Mouse (Mus musculus): Measurements from ENCODE around the gene Apoe. TPM values are rescaled to one million over a fixed set of nuclear protein-coding genes. Genes with fewer than 3 reads are reported as not detected.

Gene Apoe
- polyA plus RNA-seq, 1 experiment from 2014 or later: 168 TPM

DNA sequence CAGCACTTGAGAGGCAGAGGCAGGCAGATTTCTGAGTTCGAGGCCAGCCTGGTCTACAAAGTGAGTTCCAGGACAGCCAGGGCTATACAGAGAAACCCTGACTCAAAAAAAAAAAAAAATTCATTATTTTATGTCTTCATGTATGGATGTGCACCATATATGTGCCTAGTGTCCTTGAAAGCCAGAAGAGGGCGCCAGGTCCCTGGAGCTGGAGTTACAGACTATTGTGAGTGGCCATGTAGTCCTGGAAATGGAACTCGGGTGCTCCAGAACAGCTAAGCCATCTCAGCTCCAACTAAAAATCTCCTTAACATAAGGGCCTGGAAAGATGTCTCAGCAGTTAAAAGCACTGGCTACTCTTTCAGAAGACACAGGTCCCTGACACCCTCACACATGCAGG lies 32.2 kb downstream of the Apoe start:
- H3K27ac ChIP-seq (replicated peaks): no peak overlapping the region
- WGBS: 70% methylated on average over 3 of the region's 3 CpGs

DNA sequence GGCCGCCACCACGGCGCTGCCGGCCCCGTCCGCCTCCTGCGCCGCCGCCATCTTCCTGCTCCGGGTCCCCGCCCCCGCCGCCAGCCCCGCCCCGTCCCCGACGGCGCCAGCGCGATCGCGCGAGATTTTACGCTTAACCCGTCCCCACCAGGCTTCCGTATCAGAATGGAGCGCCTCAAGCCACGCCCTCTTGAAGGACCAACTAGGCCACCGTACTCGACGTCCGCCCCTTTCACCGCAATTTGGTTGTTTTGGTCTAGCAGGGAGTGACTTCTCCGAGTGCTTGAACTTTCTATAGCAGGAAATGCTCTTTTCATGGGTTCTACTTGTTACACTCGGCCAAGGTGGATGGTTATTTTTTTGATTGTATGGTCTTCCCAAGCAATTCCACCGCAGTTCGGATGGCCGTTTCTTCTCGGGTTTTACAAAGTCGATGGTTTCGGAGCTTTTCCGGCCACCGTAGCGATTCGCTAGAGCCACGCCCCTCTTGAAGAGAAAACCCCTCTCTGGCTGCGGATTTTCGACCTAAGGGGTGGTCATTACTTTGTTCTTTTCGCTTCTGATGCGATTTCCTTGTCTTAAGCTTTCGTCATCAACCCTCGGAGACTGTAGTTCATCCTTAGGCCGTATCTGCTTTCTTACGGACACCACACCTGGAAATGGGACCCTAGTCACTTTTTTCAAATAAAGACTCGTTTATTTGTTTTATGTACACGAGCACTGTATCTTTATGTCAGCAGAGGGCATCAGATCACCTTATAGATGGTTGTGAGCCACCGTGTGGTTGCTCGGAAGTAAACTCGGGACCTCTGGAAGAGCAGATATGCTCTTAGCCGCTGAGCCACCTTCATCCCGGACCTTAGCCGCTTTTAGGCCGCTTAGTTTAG lies 33.8 kb downstream of the Apoe start, which contains the start of gene Clptm1:
Gene Clptm1, minus strand, starts transcription at position 79 of the 887 bp plus-strand sequence.
- Histone ChIP-seq H3K36me3 (replicated peaks) (peaks cover 29% of the 10 kb centered on the region), H3K27me3 (replicated peaks; ENCODE audit: low read depth, poor library complexity, severe bottlenecking) (no peaks in the 10 kb centered on the region), H3K4me3 (peak within 1 kb of the TSS; percentile 93), H3K27ac (replicated peaks) (peak within 1 kb of the TSS; percentile 92), H3K4me1 (peaks cover 27% of the 10 kb centered on the region), H3K9me3 (no peaks in the 10 kb centered on the region)
- DNase-seq (ENCODE audit: low spot score): peak; percentile 99
- WGBS: under 1% methylated on average over 63 of the region's 63 CpGs

More for the DNA sequence above, 32.2 kb downstream of the Apoe start:
- H3K4me1 ChIP-seq: peaks cover 27% of the 10 kb centered on the region
- H3K9me3 ChIP-seq: no peaks in the 10 kb centered on the region
- no peak for DNase-seq (ENCODE audit: low spot score)
- no peaks in the 10 kb centered on the region for H3K27me3 ChIP-seq (replicated peaks; ENCODE audit: low read depth, poor library complexity, severe bottlenecking)
- H3K4me3 ChIP-seq: no peak overlapping the region
- H3K36me3 ChIP-seq (replicated peaks): peaks cover 13% of the 10 kb centered on the region

DNA sequence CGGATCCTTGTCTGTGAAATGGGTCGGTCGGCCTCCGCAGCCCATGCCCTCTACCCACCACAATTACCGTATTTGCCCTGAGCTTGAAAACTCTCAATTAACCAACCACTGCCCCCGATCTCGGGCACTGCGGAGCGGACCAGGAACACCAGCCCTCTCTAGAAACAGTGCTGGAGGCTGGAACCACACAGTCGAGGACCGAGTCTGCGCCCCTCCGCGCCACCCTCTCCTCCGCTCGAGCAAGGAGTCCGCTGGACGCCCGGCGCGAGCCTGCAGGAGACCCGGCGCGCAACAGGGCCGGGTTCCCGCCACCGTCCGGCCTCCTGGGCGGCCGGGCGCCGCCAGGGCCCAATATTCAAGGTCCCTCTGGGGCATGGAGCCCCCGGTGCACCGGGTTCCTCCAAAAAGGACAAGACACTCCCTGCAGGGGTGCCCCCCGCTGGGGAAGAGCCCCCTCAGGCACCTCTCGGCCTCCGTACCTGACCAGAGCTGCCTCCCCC lies 34.5 kb downstream of the Apoe start:
- peak overlapping the region; percentile 92 for H3K27ac ChIP-seq (replicated peaks)
- under 1% methylated on average over 37 of the region's 37 CpGs for WGBS
- DNase-seq (ENCODE audit: low spot score): no peak

DNA sequence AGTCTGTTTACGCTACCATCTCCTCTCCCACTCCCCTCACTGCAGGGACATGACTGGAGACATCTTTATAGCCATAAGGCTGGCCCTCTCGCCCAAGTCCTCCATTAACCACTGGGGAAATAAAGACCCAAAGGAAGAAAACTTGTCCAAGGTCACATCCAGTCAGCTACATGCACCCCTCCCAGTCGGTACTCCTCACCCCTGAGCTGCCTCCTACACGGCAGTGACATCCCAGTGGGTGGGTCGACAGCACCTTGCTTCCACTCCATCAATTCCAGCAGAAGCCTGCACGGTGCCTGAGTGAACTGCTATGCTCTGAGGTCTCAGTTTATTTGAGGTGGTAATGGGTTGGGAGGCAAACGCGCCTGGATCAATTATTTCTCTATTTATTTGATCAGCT lies 35.0 kb downstream of the Apoe start:
- peak overlapping the region; percentile 92 for H3K27ac ChIP-seq (replicated peaks)
- 17% methylated on average over 8 of the region's 8 CpGs for WGBS

More for the DNA sequence above, 34.5 kb downstream of the Apoe start:
- no peaks in the 10 kb centered on the region for H3K9me3 ChIP-seq
- H3K4me1 ChIP-seq: peaks cover 24% of the 10 kb centered on the region
- H3K4me3 ChIP-seq: peak overlapping the region; percentile 93
- H3K27me3 ChIP-seq (replicated peaks; ENCODE audit: low read depth, poor library complexity, severe bottlenecking): no peaks in the 10 kb centered on the region
- H3K36me3 ChIP-seq (replicated peaks): peaks cover 36% of the 10 kb centered on the region

DNA sequence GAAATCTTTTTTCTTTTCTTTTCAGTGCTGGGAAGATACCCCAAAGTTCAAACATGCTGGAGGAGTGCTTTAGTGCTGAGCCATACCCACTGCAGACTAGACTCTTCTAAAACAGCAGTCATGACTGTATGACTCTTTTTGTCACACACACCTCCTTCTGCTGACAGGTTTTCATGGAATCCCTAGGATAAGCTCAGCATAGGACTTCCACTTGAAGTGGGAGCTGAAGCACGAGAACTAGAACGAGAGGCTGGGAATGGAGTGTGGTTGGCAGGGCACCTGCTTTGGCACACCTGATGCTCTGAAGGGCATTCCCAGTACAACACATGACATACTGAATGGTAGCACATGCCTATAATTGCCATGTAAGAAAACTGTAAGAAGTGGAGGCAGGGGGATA lies 46.4 kb downstream of the Apoe start:
- Histone ChIP-seq H3K4me1 (no peaks in the 10 kb centered on the region), H3K36me3 (replicated peaks) (peaks cover 99% of the 10 kb centered on the region), H3K27ac (replicated peaks) (no peak overlapping the region), H3K9me3 (no peaks in the 10 kb centered on the region), H3K4me3 (no peak overlapping the region), H3K27me3 (replicated peaks; ENCODE audit: low read depth, poor library complexity, severe bottlenecking) (no peaks in the 10 kb centered on the region)
- WGBS: 98% methylated on average over 2 of the region's 2 CpGs
- no peak for DNase-seq (ENCODE audit: low spot score)

More for the DNA sequence above, 35.0 kb downstream of the Apoe start:
- Histone ChIP-seq H3K27me3 (replicated peaks; ENCODE audit: low read depth, poor library complexity, severe bottlenecking) (no peaks in the 10 kb centered on the region), H3K36me3 (replicated peaks) (peaks cover 41% of the 10 kb centered on the region), H3K4me3 (peak overlapping the region; percentile 93), H3K9me3 (no peaks in the 10 kb centered on the region), H3K4me1 (peaks cover 18% of the 10 kb centered on the region)
- no peak for DNase-seq (ENCODE audit: low spot score)

DNA sequence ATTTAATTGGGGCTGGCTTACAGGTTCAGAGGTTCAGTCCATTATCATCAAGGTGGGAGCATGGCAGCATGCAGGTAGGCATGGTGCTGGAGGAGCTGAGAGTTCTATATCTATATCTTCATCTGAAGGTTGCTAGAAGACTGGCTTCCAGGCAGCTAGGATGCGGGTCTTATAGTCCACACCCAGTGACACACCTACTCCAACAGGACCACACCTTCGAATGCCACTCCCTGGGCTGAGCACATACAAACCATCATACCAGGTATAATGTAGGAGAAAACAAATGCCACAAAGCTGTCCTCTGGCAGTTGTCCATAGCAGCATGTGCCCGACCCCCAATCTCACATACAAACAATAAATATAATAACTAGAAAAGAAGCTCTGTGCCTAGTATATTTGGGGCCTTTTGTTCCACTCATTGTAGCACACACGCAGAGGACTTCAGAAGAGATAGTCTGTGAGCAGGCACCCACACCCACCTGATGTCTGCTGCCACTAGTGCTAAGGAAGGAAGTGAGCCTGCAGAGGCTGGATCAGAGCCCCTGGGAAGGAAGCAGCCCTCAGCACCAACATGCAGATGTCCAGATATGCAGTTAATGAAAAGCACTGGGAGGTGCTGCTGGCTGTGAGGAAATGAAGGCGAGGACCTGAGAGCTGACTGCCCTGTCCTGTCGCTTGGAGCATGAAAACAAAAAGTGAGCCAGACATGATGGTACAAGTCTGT lies 47.8 kb downstream of the Apoe start:
- H3K9me3 ChIP-seq: no peaks in the 10 kb centered on the region
- peaks cover 99% of the 10 kb centered on the region for H3K36me3 ChIP-seq (replicated peaks)

More for the DNA sequence above, 47.8 kb downstream of the Apoe start:
- WGBS: 92% methylated on average over 6 of the region's 6 CpGs
- no peak overlapping the region for H3K4me3 ChIP-seq
- no peaks in the 10 kb centered on the region for H3K27me3 ChIP-seq (replicated peaks; ENCODE audit: low read depth, poor library complexity, severe bottlenecking)
- no peaks in the 10 kb centered on the region for H3K4me1 ChIP-seq
- no peak overlapping the region for H3K27ac ChIP-seq (replicated peaks)
- DNase-seq (ENCODE audit: low spot score): no peak

Other genes with a start within 250 kb of the Apoe start
- 7.1 and 8.0 TPM in 2 replicates for gene Mark4, start 240.4 kb downstream of the Apoe start, polyA plus RNA-seq (2016; fragmentation: Nextera tagmentation; extraction: Ambion mirVana)
- gene Exoc3l2, start 235.9 kb downstream of the Apoe start, polyA plus RNA-seq (2016; fragmentation: Nextera tagmentation; extraction: Ambion mirVana): 1.2 and 1.3 TPM in 2 replicates
- gene Bloc1s3, start 190.8 kb downstream of the Apoe start, polyA plus RNA-seq (2016; fragmentation: Nextera tagmentation; extraction: Ambion mirVana): 1.9 TPM in 2 replicates
- 72.6 and 73.9 TPM in 2 replicates for gene Trappc6a, start 190.8 kb downstream of the Apoe start, polyA plus RNA-seq (2016; fragmentation: Nextera tagmentation; extraction: Ambion mirVana)
- gene Nkpd1, start 181.3 kb downstream of the Apoe start, polyA plus RNA-seq (2016; fragmentation: Nextera tagmentation; extraction: Ambion mirVana): 0.17 and 0.19 TPM in 2 replicates
- 20.7 and 22.9 TPM in 2 replicates for gene Ppp1r37, start 136.1 kb downstream of the Apoe start, polyA plus RNA-seq (2016; fragmentation: Nextera tagmentation; extraction: Ambion mirVana)
- gene Zfp296, start 121.9 kb downstream of the Apoe start, polyA plus RNA-seq (2016; fragmentation: Nextera tagmentation; extraction: Ambion mirVana): 0.41 and 0.44 TPM in 2 replicates
- 187 and 191 TPM in 2 replicates for gene Gemin7, start 121.6 kb downstream of the Apoe start, polyA plus RNA-seq (2016; fragmentation: Nextera tagmentation; extraction: Ambion mirVana)
- 58.0 and 58.9 TPM in 2 replicates for gene Clasrp, start 94.7 kb downstream of the Apoe start, polyA plus RNA-seq (2016; fragmentation: Nextera tagmentation; extraction: Ambion mirVana)
- 3.5 and 4.2 TPM in 2 replicates for gene Relb, start 69.8 kb downstream of the Apoe start, polyA plus RNA-seq (2016; fragmentation: Nextera tagmentation; extraction: Ambion mirVana)
- gene Clptm1, start 34.2 kb downstream of the Apoe start, polyA plus RNA-seq (2016; fragmentation: Nextera tagmentation; extraction: Ambion mirVana): 82.7 and 86.4 TPM in 2 replicates
- 0.29 and 0.47 TPM in 2 replicates for gene Apoc2, start 21.2 kb downstream of the Apoe start, polyA plus RNA-seq (2016; fragmentation: Nextera tagmentation; extraction: Ambion mirVana)
- gene Gm44805, start 17.8 kb downstream of the Apoe start, polyA plus RNA-seq (2016; fragmentation: Nextera tagmentation; extraction: Ambion mirVana): not detected in 2 replicates
- 0.09 TPM in 1 of 2 replicates, not detected in the other for gene Apoc4, start 17.7 kb downstream of the Apoe start, polyA plus RNA-seq (2016; fragmentation: Nextera tagmentation; extraction: Ambion mirVana)
- 3.6 and 4.7 TPM in 2 replicates for gene Apoc1, start 6.5 kb downstream of the Apoe start, polyA plus RNA-seq (2016; fragmentation: Nextera tagmentation; extraction: Ambion mirVana)
- gene Tomm40, start 16.2 kb upstream of the Apoe start, polyA plus RNA-seq (2016; fragmentation: Nextera tagmentation; extraction: Ambion mirVana): 216 and 221 TPM in 2 replicates
- gene Nectin2, start 51.3 kb upstream of the Apoe start, polyA plus RNA-seq (2016; fragmentation: Nextera tagmentation; extraction: Ambion mirVana): 110 TPM in 2 replicates
- 68.3 and 79.4 TPM in 2 replicates for gene Bcam, start 71.8 kb upstream of the Apoe start, polyA plus RNA-seq (2016; fragmentation: Nextera tagmentation; extraction: Ambion mirVana)
- 1.9 and 2.9 TPM in 2 replicates for gene Cblc, start 97.6 kb upstream of the Apoe start, polyA plus RNA-seq (2016; fragmentation: Nextera tagmentation; extraction: Ambion mirVana)
- 1.7 TPM in 2 replicates for gene Bcl3, start 123.6 kb upstream of the Apoe start, polyA plus RNA-seq (2016; fragmentation: Nextera tagmentation; extraction: Ambion mirVana)
- gene Gm19345, start 152.8 kb upstream of the Apoe start, polyA plus RNA-seq (2016; fragmentation: Nextera tagmentation; extraction: Ambion mirVana): not detected in 2 replicates
- gene Ceacam16, start 162.1 kb upstream of the Apoe start, polyA plus RNA-seq (2016; fragmentation: Nextera tagmentation; extraction: Ambion mirVana): not detected in 2 replicates
- gene Ceacam19, start 188.8 kb upstream of the Apoe start, polyA plus RNA-seq (2016; fragmentation: Nextera tagmentation; extraction: Ambion mirVana): not detected in 2 replicates
- gene Pvr, start 222.0 kb upstream of the Apoe start, polyA plus RNA-seq (2016; fragmentation: Nextera tagmentation; extraction: Ambion mirVana): 8.2 and 8.8 TPM in 2 replicates